Mouse (Mus musculus): ENCODE data around the gene Drg1. TPM values are rescaled to one million over a fixed set of nuclear protein-coding genes. Genes with fewer than 3 reads are reported as not detected.
A peak's percentile ranks its signal among the peaks of the same experiment; 100 is the strongest.
"Not testable (repeated sequence)": the region's sequence is repeated elsewhere in the genome, so short reads cannot be mapped to it uniquely, and the experiment has no call there.

The Drg1 gene
- total RNA-seq, 2 experiments from 2014 or later: 86.8 to 97.5 TPM

DNA sequence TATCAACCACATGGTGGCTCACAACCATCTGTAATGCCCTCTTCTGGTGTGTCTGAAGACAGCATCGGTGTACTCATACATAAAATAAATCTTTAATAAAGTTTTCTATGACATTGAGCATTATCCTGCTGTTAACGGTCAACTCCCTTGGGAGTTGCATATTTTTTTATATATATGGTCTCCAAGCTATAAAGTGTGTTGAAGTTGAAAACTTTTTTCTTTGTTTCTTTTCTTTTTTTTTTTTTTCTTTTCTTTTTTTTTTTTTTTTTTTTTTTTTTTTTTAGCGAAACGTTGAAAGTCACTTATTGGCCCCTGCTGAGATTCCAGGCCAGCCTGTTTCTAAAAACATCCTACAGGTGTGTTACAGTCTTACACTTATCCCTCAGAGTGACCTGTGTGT is 32.5 kb downstream of the Drg1 start:
- intact Hi-C loops (cut with DNase I): no loop called here
- no peak for DNase-seq (ENCODE audit: low spot score in 2 of 2)

DNA sequence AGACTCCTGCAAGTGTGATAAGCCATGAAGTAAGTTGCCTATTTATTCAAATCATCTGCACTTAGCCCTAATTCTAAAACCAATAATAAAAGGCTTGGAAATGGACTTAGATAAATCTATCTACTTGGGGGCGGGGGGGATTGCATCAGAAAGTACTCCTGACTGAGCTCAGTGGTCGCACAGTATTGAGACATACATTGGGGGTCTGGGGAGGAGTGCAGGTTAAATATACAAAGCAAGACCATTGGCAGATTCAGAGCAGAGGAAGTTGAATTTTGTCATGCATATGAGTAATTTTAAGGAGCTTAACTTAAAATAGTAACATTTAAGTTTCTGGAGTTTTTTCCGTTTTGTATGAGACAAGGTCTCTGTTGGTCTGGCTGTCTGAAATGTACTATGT is 34.0 kb downstream of the Drg1 start:
- intact Hi-C loops (cut with DNase I): no loop called here
- DNase-seq (ENCODE audit: low spot score in 2 of 2): no peak

DNA sequence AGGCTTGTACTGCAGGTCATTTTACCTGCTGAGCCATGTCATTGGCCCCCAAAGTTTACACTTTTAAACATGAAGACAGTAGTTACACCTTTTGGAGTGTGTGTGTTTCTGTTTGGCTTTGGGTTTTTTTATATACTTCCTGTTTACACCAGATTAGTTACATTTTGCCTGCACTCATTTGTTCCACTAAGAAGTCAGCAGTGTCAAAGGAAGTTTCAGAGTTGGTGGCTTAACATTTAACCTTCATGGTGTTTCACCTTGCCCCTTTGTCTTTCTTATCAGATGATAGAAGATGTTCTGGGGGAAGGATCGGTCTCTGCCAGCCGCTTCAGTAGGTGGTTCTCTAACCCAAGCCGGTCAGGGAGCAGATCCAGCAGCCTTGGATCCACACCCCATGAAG is 39.1 kb downstream of the Drg1 start:
- no peak for DNase-seq (ENCODE audit: low spot score in 2 of 2)
- intact Hi-C loops (cut with DNase I): no loop called here

DNA sequence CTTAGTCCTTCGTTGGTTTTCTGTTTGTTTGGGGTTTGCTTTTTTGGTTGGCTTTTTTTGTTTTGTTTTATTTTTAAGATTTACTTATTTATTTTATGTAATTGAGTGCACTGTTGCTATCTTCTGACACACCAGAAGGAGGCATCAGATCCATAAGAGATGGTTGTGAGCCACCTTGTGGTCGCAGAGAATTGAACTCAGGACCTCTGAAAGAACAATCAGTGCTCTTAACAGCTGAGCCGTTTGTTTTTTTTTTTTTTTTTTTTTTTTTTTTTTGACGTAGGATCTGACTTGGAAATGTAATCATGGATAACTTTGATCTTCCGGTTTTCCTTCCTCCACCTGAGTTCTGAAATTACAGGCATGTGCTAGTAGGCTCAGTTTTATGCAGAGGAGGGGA is 43.1 kb downstream of the Drg1 start:
- no peak for DNase-seq (ENCODE audit: low spot score in 2 of 2)
- intact Hi-C loops (cut with DNase I): no loop called here

DNA sequence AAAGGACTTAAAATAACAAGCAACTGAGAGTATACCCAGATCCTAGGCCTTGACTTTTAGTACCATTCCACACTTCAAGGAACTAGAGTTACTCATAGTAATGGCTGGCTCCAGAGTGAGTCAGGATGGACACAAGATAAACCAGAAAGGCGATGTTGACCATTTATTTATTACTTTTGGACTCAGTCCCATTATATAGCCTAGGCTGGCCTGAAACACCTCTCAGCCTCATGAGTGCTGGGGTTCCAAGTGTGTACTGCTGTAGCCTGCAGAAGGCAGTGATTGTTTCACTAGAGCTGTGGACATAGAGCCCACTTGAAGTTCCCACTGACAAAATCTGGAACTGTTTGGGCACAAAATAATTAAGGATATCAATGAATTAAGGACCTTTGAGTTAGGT is 53.7 kb downstream of the Drg1 start:
- intact Hi-C loops (cut with DNase I): no loop called here

DNA sequence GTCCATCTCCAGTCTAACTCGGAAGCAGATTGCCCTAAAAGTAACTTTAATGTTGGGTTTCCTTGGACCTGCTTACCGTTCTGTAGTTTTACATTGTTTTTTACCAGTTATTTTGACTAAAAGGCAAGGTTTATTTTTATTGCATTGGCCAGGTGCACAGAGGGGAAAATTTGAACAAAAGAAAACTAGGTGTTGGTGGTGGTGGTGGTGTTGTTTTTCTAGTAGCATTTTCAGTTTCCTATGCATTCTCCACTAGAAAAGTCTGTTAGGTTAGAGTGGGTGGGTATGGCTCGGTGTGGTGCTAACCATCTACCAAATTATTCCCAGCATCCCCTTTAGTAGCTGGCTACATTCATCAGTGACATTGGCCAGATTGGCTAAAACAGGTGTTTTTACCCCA is 59.4 kb downstream of the Drg1 start:
- intact Hi-C loops (cut with DNase I): no loop called here
- no peak for DNase-seq (ENCODE audit: low spot score in 2 of 2)

More for the DNA sequence above, 53.7 kb downstream of the Drg1 start:
- no peak for DNase-seq (ENCODE audit: low spot score in 2 of 2)

DNA sequence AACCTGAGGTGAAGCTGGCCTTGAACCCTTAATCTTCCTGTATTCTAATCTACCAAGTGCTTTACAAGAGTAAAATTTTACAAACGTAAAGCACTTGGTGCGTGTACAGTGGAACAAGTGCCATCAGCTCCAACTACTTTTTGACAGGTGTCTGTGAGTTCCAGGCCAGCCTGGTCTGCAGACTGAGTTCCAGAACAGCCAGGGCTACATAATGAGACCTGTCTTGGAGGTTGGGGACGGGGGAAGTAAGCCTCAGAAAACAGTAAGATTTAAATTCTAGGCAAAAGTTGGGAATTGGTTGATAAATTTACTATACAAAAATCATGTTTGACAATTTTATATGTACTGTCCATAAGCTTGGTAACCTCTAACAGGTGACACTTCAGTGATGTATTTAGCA is 61.0 kb downstream of the Drg1 start:
- no peak for DNase-seq (ENCODE audit: low spot score in 2 of 2)
- intact Hi-C loops (cut with DNase I): no loop called here

DNA sequence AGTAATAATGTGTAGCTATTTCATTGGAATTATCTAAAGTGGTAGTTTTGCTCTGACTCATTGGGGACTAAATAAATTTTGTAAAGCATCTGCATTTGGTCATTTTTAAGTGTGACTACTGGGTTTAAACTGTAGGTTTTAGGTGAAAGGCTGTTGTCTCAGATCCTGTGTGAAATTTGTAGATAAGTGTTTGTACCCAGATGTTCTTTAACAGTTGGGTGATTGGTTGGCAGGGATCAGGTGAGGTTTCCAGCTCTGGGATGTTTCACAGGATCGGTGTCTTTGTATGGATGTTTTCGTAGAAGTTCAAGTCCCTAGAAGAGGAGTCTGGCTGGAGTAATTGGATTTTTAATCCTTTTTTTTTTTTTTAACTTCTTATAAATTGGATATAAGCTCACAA is 62.4 kb downstream of the Drg1 start:
- intact Hi-C loops (cut with DNase I): no loop called here
- DNase-seq (ENCODE audit: low spot score in 2 of 2): no peak

DNA sequence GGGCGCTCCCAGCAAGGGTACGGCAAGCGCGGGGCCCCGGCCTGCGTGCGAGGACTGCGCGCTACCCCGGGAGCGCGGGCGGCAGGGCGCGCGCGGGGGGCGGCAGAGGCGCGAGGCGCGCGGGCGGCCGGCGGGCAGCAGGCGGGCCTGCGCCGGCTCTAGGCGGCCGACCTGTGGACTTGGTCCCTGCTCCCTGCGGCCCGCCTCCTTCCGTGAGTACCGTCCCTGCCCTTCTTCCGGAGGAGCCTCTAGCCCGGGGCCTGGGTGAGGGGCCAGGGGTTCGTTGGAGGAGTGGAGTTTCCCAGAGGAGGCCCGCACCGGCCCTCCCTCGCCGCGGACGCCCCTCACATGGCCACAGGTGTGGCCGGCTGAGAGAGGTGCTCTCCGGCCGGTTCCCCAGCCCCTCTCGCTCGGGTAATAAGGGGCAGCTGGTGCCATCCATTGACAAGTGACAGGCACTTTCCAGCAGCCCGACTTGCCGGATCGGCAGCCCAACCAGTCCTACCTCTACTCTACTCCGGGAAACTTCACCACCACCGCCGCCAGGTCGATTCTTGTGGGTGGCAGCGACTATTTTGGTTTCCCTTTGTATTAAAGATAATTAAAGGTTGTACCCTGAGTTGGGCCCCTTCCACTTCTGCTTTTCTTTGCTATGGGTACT is 63.3 kb downstream of the Drg1 start:
- DNase-seq (ENCODE audit: low spot score in 2 of 2): peak; percentile 23
- intact Hi-C loops (cut with DNase I): no loop called here

DNA sequence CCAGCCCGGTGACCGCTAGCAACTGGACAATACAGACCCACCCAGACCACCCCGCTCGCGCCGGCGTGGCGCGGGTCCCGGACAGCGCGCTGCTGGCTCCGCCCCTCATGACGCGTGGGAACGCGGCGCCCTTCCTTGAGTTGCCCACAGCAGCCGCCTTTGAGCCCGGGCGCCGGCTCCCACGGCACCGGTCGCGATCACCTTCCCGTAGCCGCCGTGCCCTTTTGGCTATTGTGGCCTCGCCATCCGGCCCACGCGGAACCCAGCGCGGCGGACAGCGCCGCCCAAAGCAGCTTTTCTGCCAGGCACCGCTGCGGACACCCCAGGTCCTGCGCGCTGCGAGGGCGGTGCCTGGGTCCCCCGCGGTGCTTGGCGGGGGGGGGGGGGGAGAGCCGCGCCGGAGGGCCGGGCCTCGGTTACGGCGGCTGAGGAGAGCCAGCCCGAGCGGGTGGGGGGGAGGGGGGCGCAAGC is 63.9 kb downstream of the Drg1 start, which contains the start of gene Eif4enif1:
Gene Eif4enif1 (plus strand): TSS at position 162 of the 471 bp plus-strand sequence.
- peak; percentile 92 to 95 for DNase-seq (ENCODE audit: low spot score in 2 of 2)
- intact Hi-C loops (cut with DNase I): no loop called here

DNA sequence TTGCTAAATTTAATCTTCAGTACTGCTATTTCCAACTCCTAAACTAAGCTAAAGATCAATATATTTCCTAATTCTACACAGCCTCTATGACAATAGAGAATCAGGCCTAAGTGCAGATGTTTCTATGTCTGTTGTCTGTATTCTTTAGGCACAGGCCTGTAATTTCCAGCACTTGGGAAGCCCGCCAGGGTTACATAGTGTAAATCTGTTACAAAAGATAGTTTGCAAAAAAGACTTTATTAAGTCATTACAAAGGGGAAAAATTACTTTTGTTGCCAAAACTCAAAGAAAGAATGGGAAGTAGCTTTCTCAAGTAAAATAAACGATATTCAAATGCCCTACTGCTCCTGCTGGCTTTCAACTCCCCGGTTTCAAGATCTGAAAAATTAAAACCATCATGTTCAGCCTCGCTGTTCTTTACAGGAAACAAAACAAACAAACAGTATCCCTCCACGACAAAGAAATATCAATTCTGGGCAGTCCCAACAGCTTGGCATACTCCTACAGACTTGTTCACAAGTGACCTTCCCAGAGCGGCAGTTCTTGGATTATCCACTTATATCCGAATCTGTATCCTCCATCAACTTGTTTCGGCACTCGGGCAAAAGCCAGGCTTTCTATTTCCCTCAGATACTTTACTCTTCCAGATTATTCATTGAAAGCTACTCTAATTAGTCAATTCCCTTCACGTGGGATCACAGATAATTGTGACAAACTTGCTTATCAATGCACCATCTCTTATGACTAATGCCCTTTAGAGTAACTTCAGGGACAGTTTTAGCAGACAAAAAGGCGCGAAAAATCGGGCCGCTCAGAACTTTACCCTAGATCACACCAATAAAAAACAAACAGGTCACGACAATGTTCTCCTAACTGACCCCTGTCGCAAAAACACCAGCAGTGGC is 64.6 kb downstream of the Drg1 start:
- no peak for DNase-seq (ENCODE audit: low spot score in 2 of 2)
- intact Hi-C loops (cut with DNase I): no loop called here

DNA sequence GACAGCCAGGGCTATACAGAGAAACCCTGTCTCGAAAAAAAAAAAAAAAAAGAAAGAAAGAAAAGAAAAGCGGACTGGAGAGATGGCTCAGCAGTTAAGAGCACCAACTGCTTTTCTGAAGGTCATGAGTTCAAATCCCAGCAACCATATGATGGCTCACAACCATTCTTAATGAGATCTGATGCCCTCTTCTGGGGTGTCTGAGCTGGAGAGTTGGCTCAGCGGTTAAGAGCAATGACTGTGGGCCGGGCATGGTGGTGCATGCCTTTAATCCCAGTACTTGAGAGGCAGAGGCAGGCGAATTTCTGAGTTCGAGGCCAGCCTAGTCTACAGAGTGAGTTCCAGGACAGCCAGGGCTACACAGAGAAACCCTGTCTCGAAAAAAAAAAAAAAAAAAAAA is 65.6 kb downstream of the Drg1 start:
- intact Hi-C loops (cut with DNase I); DNase-seq (ENCODE audit: low spot score in 2 of 2): not testable (repeated sequence)

DNA sequence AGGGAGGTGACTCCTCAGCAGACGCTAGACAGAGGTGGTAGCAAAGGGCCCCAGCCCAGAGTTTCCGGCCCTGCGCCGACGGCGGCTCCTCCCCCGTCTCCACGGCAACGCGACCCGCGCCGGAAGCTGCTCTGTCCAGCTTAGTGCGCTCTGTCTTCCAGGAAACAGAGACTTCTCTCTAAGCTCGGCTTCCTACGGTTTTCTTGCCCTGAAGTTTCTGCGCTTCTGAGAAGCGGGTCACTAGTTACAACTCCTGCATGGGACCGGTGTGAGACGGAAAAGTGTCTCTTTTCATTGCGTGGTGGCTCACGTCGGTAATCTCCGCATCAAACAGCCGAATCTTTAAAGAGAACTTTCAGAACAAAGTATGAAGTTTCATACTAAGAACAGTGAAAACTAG is 72.9 kb downstream of the Drg1 start, which contains the start of gene Sfi1:
Gene Sfi1 (minus strand): TSS at position 101 of the 400 bp plus-strand sequence.
- DNase-seq (ENCODE audit: low spot score in 2 of 2): no peak
- intact Hi-C loops (cut with DNase I): no loop called here

DNA sequence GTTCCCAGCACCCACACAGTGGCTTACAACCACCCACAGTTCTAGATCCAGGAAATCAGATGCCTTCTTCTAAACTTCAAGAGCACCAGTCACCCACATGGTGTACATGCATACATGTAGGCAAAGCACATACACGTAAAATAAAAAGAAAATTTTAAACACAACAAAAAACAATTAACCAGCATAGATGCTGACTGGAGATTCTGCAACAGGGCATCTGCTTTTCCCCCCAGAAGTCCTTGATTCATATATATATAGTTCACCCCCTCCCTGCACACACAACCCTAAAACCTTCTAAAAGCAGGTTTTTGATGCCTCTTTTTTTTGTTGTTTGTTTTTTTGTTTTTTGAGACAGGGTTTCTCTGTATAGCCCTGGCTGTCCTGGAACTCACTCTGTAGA is 83.5 kb downstream of the Drg1 start:
- DNase-seq (ENCODE audit: low spot score in 2 of 2); intact Hi-C loops (cut with DNase I): not testable (repeated sequence)

DNA sequence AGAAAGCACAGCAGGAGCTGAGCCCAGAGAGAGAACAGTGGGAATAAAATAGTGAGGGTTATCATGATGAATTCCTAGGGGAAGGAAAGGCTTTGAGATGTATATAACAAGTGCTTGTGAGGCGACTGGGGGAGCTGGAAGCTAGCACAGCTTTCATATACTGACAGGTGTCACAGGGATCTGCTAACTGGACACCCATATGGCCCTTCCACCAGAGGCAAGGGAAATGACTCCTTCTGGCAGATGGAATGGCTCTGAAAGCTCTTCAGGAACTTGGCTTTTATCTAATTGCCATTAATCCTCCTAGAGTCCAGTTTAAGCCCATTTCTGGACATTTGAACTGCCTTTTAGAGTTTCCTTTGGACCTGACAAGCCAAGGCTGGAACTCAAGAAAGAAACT is 84.2 kb downstream of the Drg1 start:
- intact Hi-C loops (cut with DNase I); DNase-seq (ENCODE audit: low spot score in 2 of 2): not testable (repeated sequence)

DNA sequence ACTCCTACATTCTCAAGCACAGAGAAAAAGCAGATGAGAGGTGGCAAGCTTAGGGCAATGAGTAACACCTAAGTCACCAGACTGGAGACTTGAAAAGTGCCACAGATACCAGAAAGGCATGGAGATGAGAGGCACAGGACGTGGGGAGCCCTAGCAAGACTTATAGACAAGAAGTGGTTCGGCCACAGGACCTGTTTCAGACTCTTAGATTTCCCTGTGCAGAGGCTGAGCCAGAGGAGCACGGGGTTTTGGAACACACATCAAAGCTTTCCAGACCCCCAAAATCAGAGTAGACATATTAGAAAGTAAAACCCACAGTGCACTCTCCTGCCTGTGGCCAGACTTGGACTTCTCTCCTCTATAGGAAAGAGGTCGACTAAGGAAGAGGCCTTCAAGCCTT is 85.0 kb downstream of the Drg1 start:
- peak; percentile 71 to 75 for DNase-seq (ENCODE audit: low spot score in 2 of 2)
- intact Hi-C loops (cut with DNase I): not testable (repeated sequence)

DNA sequence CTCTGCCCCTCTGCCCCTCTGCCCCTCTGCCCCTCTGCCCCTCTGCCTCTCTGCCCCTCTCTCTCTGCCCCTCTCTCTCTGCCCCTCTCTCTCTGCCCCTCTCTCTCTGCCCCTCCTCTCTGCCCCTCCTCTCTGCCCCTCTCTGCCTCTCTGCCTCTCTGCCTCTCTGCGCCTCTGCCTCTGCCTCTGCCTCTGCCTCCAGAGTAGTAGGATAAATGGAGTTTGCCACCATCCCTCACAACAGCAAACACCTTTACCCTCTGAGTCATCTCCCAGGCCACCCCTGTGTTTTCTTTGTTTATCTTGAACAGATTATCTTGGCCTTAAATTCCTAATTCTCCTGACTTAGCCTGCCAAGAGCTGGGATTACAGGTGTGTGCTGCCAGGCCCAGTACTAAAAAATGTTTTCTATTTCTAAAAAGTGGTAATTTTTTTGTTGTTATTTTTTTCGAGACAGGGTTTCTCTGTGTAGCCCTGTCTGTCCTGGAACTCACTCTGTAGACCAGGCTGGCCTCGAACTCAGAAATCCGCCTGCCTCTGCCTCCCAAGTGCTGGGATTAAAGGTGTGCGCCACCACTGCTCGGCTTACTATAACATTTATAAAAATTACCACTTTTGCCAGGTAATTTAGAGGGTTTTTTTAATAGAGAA is 85.6 kb downstream of the Drg1 start:
- DNase-seq (ENCODE audit: low spot score in 2 of 2); intact Hi-C loops (cut with DNase I): not testable (repeated sequence)

DNA sequence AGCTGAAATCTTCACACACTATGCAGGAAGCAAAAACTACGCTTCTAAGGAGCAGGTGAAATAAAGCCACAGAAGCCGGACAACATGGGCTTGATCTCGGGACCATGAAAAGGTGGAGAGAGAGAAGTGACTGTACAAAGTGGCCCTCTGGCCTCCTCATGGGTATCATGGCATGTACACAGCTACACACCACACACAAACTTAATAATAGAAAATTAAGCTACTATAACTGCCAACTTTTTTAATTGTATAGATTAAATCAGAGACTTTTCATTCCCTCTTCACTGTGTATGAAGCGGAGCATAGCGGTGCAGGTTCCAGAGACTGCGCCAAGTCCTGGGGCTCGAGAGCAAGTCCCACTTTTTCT is 86.5 kb downstream of the Drg1 start:
- intact Hi-C loops (cut with DNase I): not testable (repeated sequence)

DNA sequence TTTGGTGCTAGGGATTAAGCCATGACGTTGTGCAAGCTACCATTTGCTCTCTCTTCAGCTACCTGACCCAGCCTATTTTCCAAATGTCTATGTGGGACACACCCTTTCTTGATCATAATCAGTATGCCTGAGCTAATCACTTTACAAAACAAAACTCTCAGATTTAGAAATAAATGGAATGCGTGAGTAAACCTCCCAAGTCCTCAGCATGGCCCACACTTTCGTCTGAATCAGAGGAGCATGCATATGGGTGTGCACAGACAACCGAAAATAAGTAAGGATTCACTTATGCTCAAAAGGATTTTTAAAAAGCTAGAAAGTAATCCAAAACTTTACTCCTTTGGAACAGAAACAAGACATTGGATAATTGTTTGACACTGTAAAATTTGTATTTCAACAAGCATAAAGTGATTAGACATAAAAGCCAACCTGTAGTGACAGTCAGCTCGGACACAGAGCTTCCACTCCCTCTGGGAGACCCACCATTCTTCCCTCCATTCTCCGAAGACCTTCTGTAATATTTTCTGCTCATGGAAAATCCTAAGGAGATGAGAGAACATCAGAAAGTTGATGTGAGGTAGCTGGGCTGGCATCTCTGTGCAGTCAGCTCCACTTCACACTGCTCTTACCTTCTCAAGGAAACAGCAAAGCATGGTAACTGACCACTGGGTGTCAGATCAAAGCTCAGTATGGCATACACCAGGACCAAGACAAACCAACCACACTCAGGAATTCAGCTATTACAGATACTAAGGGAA is 87.1 kb downstream of the Drg1 start:
- DNase-seq (ENCODE audit: low spot score in 2 of 2): peak in 1 of 2 experiments; percentile 29
- intact Hi-C loops (cut with DNase I): not testable (repeated sequence)

More for the DNA sequence above, 86.5 kb downstream of the Drg1 start:
- DNase-seq (ENCODE audit: low spot score in 2 of 2): peak in 1 of 2 experiments; percentile 50

All from left cerebral cortex, postnatal 25 days (tissue).